Mouse (Mus musculus) liver, embryonic 12.5 days (tissue): Measurements from ENCODE around the gene Jun. TPM values are rescaled to one million over a fixed set of nuclear protein-coding genes. Genes with fewer than 3 reads are reported as not detected.

Experiments used
- ATAC-seq: fragments of 200-750 bp; cut with Nextera tagmentation; 2 replicates; pipeline ENCODE4 v1.8.0; 2017; ENCODE audit warnings: moderate number of reproducible peaks, mild to moderate bottlenecking, moderate library complexity
- H3K27ac ChIP-seq: fragments of 300-500 bp; sonication (generic); 2 replicates; pipeline ENCODE4 v1.5.1; 2016; ENCODE audit warnings: mild to moderate bottlenecking
- H3K27me3 ChIP-seq: fragments of 300-500 bp; sonication (generic); replicated peaks from 2 replicates; pipeline ENCODE4 v1.6.1; 2016; ENCODE audit warnings: mild to moderate bottlenecking, moderate library complexity
- H3K36me3 ChIP-seq: fragments of 300-500 bp; sonication (generic); 2 replicates; pipeline ENCODE4 v1.6.1; 2016; ENCODE audit warnings: mild to moderate bottlenecking, moderate library complexity
- H3K4me1 ChIP-seq: fragments of 300-500 bp; sonication (generic); 2 replicates; pipeline ENCODE4 v1.6.1; 2016
- H3K4me2 ChIP-seq: fragments of 300-500 bp; sonication (generic); 2 replicates; pipeline ENCODE4 v1.6.1; 2016; ENCODE audit warnings: mild to moderate bottlenecking, moderate library complexity
- H3K4me3 ChIP-seq: fragments of 300-500 bp; sonication (generic); 2 replicates; pipeline ENCODE4 v1.5.1; 2016; ENCODE audit warnings: mild to moderate bottlenecking, moderate library complexity
- H3K9ac ChIP-seq: fragments of 300-500 bp; sonication (generic); 2 replicates; pipeline ENCODE4 v1.6.1; 2016; ENCODE audit warnings: mild to moderate bottlenecking, moderate library complexity
- H3K9me3 ChIP-seq: fragments of 300-500 bp; sonication (generic); replicated peaks from 2 replicates; pipeline ENCODE4 v1.6.1; 2016; ENCODE audit warnings: mild to moderate bottlenecking, moderate library complexity
- WGBS: fragments of 180-500 bp; shearing (Covaris S2); methylation state at CpG from one replicate; pipeline ENCODE4 v1.1.7; 2016; ENCODE audit not compliant: insufficient replicate concordance; 5-methylcytosine and 5-hydroxymethylcytosine counted together
- polyA plus RNA-seq: library from polyadenylated mRNA; unstranded; fragments of >200 nt; fragmentation: Nextera tagmentation; extraction: Ambion mirVana; gene quantifications from 2 replicates; pipeline ENCODE4 v1.2.1, GENCODE M21; 2016

Jun gene
- polyA plus RNA-seq, 1 experiment from 2014 or later: 12.2 TPM

DNA sequence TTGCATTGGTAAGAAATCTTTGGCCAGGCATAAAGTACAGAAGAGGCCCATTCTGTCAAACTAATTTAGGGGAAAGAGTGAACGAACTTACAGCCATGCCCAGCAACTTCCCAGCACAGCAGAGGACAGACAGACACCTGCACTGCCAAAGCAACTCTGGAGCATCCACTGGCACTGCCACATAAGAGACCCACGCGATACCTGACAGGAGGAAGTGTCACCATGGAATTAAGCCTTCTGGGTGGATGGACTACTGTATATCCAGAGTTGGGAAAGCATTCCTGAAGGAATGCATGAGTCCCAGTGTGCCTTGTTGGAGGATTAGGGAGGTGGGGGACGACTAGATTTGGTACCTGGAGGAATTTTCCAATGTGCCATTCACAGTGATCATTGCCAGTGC is 39.5 kb upstream of the Jun start:
- H3K27me3 ChIP-seq: no peaks in the 10 kb centered on the region
- H3K4me3 ChIP-seq: no peak overlapping the region
- no peak overlapping the region for H3K27ac ChIP-seq
- no peak overlapping the region for H3K4me2 ChIP-seq
- no peak for ATAC-seq
- WGBS: 57% methylated on average over 4 of the region's 4 CpGs
- no peaks in the 10 kb centered on the region for H3K9me3 ChIP-seq
- H3K4me1 ChIP-seq: no peaks in the 10 kb centered on the region
- no peaks in the 10 kb centered on the region for H3K36me3 ChIP-seq
- no peak overlapping the region for H3K9ac ChIP-seq

GRCm38 (mm10) chr4:95089968-95090367 is 37.9 kb upstream of the Jun start:
- no peak overlapping the region for H3K27ac ChIP-seq
- no peaks in the 10 kb centered on the region for H3K9me3 ChIP-seq
- no peaks in the 10 kb centered on the region for H3K4me1 ChIP-seq
- H3K4me3 ChIP-seq: no peak overlapping the region
- no peak overlapping the region for H3K4me2 ChIP-seq
- ATAC-seq: no peak
- H3K9ac ChIP-seq: no peak overlapping the region
- H3K36me3 ChIP-seq: no peaks in the 10 kb centered on the region
- H3K27me3 ChIP-seq: no peaks in the 10 kb centered on the region

DNA sequence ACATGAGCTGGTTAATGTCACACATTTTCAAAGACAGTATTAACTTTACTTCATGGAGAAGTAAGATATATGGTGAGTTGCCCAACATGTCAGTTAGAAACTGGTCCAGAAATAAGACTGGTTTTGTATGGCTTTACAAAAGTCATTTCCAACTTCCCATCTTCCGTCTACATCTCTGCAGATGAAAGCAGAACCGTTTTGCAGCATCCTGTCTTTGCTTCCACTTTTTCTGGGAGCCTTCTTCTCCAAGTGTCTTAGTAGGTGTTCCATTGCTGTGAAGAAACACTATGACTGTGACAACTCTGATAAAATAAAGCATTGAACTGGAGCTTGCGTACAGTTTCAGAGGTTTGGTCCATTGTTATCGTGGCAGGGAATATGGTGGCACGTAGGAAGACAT is 37.0 kb upstream of the Jun start:
- H3K9ac ChIP-seq: no peak overlapping the region
- H3K9me3 ChIP-seq: no peaks in the 10 kb centered on the region
- 78% methylated on average over 5 of the region's 5 CpGs for whole genome bisulfite sequencing
- H3K4me1 ChIP-seq: no peaks in the 10 kb centered on the region
- no peaks in the 10 kb centered on the region for H3K27me3 ChIP-seq
- H3K27ac ChIP-seq: no peak overlapping the region
- no peak for ATAC-seq
- no peak overlapping the region for H3K4me2 ChIP-seq
- no peaks in the 10 kb centered on the region for H3K36me3 ChIP-seq
- H3K4me3 ChIP-seq: no peak overlapping the region

GRCm38 (mm10) chr4:95083957-95084356 is 31.9 kb upstream of the Jun start:
- Histone ChIP-seq H3K27ac (no peak overlapping the region), H3K4me3 (no peak overlapping the region), H3K36me3 (no peaks in the 10 kb centered on the region), H3K27me3 (0 out of 2 replicates have a peak, but pooled peaks cover 3% of the 10 kb centered on the region), H3K9me3 (no peaks in the 10 kb centered on the region), H3K9ac (no peak overlapping the region), H3K4me2 (no peak overlapping the region), H3K4me1 (no peaks in the 10 kb centered on the region)
- WGBS: 36% methylated on average over 8 of the region's 8 CpGs
- ATAC-seq: no peak

GRCm38 (mm10) chr4:95083191-95083729 is 31.2 kb upstream of the Jun start:
- H3K27ac ChIP-seq: no peak overlapping the region

DNA sequence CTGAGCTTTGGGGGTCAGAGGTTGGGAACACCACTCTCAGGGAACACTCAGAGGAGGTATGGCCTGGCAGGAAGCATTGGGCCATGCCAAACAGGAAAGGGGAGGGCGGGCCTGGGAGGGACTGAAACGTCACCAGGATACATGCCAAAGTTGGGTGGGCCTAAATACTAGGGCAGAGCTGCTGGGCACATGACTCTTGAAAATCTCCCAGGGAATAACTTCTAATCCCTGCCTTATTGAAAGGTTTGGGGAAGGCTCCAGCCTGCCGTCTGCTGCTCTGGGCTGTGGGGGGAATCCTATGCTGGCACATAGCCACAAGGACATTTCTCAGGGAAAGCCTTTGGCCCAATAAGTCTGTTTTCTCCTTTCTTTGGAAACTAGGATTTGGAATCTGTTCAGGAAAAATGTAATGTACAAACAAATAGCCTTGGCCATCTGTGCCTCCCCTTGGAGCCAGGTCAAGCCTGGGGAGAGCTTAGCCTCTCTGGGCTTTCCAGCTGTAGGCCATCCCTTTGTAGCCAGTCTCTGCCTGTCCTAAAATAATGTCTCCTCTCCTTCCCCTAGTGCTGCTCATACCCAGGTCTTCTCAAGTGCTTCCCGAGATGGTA is 30.6 kb upstream of the Jun start:
- no peak overlapping the region for H3K27ac ChIP-seq
- 59% methylated on average over 4 of the region's 4 CpGs for WGBS
- H3K9me3 ChIP-seq: no peaks in the 10 kb centered on the region
- no peak for ATAC-seq
- no peak overlapping the region for H3K4me2 ChIP-seq
- H3K27me3 ChIP-seq: 0 out of 2 replicates have a peak, but pooled peaks cover 4% of the 10 kb centered on the region
- H3K4me1 ChIP-seq: no peaks in the 10 kb centered on the region
- H3K9ac ChIP-seq: no peak overlapping the region
- no peak overlapping the region for H3K4me3 ChIP-seq
- no peaks in the 10 kb centered on the region for H3K36me3 ChIP-seq

More at GRCm38 (mm10) chr4:95083191-95083729, 31.2 kb upstream of the Jun start:
- Histone ChIP-seq H3K4me3 (no peak overlapping the region), H3K9me3 (no peaks in the 10 kb centered on the region), H3K27me3 (0 out of 2 replicates have a peak, but pooled peaks cover 4% of the 10 kb centered on the region), H3K4me2 (no peak overlapping the region), H3K9ac (no peak overlapping the region), H3K36me3 (no peaks in the 10 kb centered on the region), H3K4me1 (no peaks in the 10 kb centered on the region)
- WGBS: 72% methylated on average over 5 of the region's 5 CpGs
- no peak for ATAC-seq

DNA sequence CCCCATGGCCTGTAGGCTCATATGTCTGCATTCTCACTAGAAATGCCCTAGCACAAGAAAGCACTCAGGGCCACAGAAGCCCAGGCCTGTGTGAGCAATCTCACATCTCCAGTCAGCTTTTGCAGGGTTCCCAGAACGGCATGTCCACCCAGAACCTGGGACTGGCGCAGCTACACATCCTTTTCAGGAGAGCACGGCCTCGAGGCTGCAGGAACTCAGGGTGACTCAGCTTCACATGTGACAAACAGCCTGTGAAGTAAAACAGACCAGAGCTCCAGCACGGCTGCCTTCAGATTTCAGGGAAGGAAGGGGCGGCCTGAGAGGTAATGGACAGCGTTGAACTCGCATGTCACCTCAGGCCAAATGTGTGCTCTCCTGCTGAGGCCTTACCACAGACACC is 29.6 kb upstream of the Jun start:
- Histone ChIP-seq H3K4me1 (no peaks in the 10 kb centered on the region), H3K9ac (no peak overlapping the region), H3K9me3 (no peaks in the 10 kb centered on the region), H3K36me3 (no peaks in the 10 kb centered on the region), H3K27ac (no peak overlapping the region), H3K27me3 (peaks cover 9% of the 10 kb centered on the region; the same call in 1 of the 2 replicates), H3K4me2 (no peak overlapping the region), H3K4me3 (no peak overlapping the region)
- WGBS: 31% methylated on average over 8 of the region's 8 CpGs
- no peak for ATAC-seq

DNA sequence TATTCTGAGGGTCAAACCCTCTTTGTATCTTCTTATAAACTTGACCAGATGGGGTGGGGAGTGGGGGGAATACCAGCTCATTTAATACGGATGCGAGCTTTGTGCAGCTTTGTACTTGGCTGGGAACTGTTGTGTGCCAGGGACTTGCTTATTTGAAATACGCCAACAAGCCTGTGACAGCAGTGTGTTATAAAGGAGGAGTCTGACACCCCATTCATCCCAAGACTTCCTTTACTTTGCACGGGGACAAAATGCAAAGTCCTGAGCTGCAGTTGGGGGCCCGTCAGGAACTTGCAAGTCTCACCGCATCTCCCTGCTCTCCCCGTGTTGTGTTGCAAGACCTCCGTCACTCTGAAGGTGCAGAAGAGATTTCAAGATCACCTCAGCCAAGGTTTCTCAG is 26.6 kb upstream of the Jun start:
- Histone ChIP-seq H3K27ac (no peak overlapping the region), H3K36me3 (no peaks in the 10 kb centered on the region), H3K9me3 (no peaks in the 10 kb centered on the region), H3K4me1 (peaks cover 14% of the 10 kb centered on the region), H3K4me3 (no peak overlapping the region), H3K27me3 (peaks cover 30% of the 10 kb centered on the region; the same call in 1 of the 2 replicates), H3K4me2 (no peak overlapping the region), H3K9ac (no peak overlapping the region)
- 53% methylated on average over 8 of the region's 8 CpGs for WGBS
- ATAC-seq: no peak

GRCm38 (mm10) chr4:95076279-95076678 is 24.3 kb upstream of the Jun start:
- WGBS: 36% methylated on average over 14 of the region's 14 CpGs
- Histone ChIP-seq H3K9ac (no peak overlapping the region), H3K4me2 (no peak overlapping the region), H3K27me3 (peaks cover 38% of the 10 kb centered on the region; the same call in 1 of the 2 replicates), H3K27ac (no peak overlapping the region), H3K9me3 (no peaks in the 10 kb centered on the region), H3K4me3 (no peak overlapping the region), H3K4me1 (peaks cover 14% of the 10 kb centered on the region), H3K36me3 (no peaks in the 10 kb centered on the region)
- no peak for ATAC-seq

DNA sequence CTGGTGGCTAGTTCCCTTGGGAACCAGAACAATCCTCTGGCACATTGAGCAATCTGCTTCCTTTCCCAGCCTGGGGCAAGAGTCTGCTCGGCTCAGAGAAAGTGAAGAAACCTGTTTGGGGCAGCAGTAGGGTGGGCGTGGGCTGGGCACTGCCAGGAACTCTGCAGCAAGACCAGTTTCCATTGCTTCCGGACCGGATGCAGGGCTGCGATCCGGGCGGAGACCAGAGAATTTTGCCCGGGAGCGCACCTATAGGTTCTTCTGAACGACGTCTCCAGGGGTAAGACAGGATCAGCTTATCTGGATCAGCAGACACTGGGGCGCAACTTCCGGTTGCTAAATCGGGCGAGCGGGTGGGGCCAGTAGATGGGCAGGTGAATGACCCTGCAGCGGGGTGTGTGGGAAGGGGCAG is 23.6 kb upstream of the Jun start:
- no peak overlapping the region for H3K9ac ChIP-seq
- H3K4me3 ChIP-seq: no peak overlapping the region
- H3K27ac ChIP-seq: no peak overlapping the region
- H3K27me3 ChIP-seq: peaks cover 40% of the 10 kb centered on the region; the same call in 1 of the 2 replicates
- 32% methylated on average over 17 of the region's 17 CpGs for WGBS
- peaks cover 14% of the 10 kb centered on the region for H3K4me1 ChIP-seq
- ATAC-seq: peak; percentile 30; the same call in 1 of the 2 replicates
- no peaks in the 10 kb centered on the region for H3K36me3 ChIP-seq
- peak overlapping the region; percentile 16; the same call in 1 of the 2 replicates for H3K4me2 ChIP-seq
- H3K9me3 ChIP-seq: no peaks in the 10 kb centered on the region

DNA sequence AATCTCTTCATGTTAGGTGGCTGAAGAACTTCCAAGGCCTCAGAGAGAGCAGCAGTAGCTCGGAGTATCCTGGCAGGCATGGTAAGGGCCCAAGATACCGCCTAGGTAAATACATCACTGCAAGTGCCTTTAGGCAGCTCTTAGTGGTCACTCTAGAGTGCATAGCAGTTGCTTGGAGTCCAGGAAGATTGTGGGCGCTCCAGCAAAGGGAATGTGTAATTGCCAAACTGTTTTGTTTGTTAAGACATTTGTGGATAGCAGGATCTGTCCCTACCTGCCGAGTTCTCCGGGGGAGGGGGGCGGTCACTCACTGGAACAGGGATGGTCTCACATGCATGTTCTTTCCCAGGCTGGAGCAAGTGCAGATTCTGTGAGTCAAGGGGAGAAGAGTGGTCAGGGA is 22.3 kb upstream of the Jun start:
- Histone ChIP-seq H3K4me3 (no peak overlapping the region), H3K27me3 (peaks cover 46% of the 10 kb centered on the region; the same call in 1 of the 2 replicates), H3K4me1 (peaks cover 14% of the 10 kb centered on the region), H3K36me3 (no peaks in the 10 kb centered on the region), H3K4me2 (no peak overlapping the region), H3K27ac (no peak overlapping the region), H3K9ac (no peak overlapping the region), H3K9me3 (no peaks in the 10 kb centered on the region)
- WGBS: 77% methylated on average over 6 of the region's 6 CpGs
- no peak for ATAC-seq

DNA sequence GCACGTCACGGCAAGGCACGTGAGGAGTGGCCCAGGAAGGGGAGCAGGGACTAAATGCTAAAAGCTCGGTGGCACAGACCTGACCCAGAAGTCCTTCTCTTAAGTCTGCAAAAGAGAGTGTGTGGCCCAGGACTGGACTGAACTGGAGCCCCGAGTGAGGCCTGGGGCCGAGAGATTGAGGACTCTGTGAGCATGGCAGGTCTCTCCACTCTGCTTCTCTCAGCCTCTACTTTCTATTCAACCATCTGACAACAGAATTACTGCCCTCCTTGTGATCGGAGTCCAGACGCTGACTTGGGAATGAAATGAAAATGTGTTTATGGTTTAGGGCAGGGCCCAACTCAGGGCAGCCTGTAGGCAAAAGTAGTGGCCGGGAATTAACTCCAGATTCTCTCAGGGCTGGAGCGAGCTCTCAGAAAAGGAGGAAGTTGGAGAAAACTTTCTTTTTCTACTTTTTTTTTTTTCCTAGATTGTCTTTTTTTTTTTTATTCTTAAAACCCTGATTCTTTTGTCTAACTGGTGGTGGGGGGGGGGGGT is 21.3 kb upstream of the Jun start:
- Histone ChIP-seq H3K36me3 (no peaks in the 10 kb centered on the region), H3K4me1 (peaks cover 14% of the 10 kb centered on the region), H3K27me3 (peaks cover 42% of the 10 kb centered on the region; the same call in 1 of the 2 replicates), H3K27ac (no peak overlapping the region), H3K9ac (no peak overlapping the region), H3K4me3 (no peak overlapping the region), H3K9me3 (no peaks in the 10 kb centered on the region), H3K4me2 (no peak overlapping the region)
- WGBS: 60% methylated on average over 10 of the region's 10 CpGs
- ATAC-seq: no peak
